Comparison of ENCODE assay signal across 25 mouse cellular contexts in the genomic region with DNA sequence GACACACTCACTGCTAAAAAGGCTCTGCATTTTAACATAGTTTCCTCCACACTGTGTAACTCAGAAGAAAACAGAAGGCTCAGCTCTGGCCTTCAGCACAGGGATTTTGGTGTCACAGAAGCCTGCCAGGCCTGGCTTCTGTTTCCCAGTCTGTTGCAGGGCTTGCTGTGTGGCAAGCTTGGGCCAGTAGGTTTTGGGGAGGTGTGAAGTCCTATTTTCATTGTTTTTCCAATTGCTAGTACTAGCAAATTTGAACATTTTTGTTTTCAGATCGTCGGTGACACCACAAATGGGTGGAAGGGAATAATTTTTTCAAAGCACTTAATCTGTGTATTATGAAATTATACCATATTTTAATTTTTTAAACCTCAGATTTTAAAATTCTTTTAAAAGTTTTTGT. TPM values are rescaled to one million over a fixed set of nuclear protein-coding genes. Genes with fewer than 3 reads are reported as not detected.
A peak's percentile ranks its signal among the peaks of the same experiment; 100 is the strongest.
DNase-seq lines count a peak whose midpoint lies in the region; ATAC-seq lines count a peak whose summit lies in the region.
"Had no signal": no experiment of that assay in that cellular context is flagged by ENCODE, and none has a peak within 500 bp of the region (broad histone marks: within the 10 kb centered on the region; RNA-seq: fewer than 3 reads in every experiment).

No protein-coding gene starts in this region.

- DNase-seq in layer of hippocampus, adult 11-12 months (ENCODE audit: low spot score), result peak; percentile 28
- no peak for DNase-seq in layer of hippocampus, adult 9-10 months (ENCODE audit: low spot score)
- peak; percentile 24 for DNase-seq in brain, adult 2 months (ENCODE audit: low read depth, low spot score)
- peak; percentile 49 for DNase-seq in layer of hippocampus, adult 9-11 months
- DNase-seq: adrenal gland, adult 2 months; adrenal gland, postnatal 10 days; adrenal gland, postnatal 25 days; B cell, adult 2 months; cerebellum, adult 11-12 months; cerebellum, adult 2 months; cerebellum, adult 9-10 months; cerebellum, postnatal 10 days; cerebellum, postnatal 25 days had no signal

- ATAC-seq in activated CD4-positive, CD25-positive, alpha-beta regulatory T cell, adult 4 months, result no peak
- ATAC-seq: CD4-positive, CD25-positive, alpha-beta regulatory T cell, adult 4 months; forebrain, embryonic 14.5 days; forebrain, embryonic 16.5 days; Patski had no signal

RNA-seq across cellular contexts. Expression of gene Gins3, which starts 13.2 kb away (rescaled TPM):
- 10 to 100 TPM in 1 of 2 experiments, 1 to 10 TPM in 1; 7.0 to 10.1 TPM for polyA plus RNA-seq in activated CD4-positive, CD25-positive, alpha-beta regulatory T cell, adult 4 months (2017; shearing (Covaris generic))

RNA-seq across cellular contexts. Expression of gene Prss54, which starts 43.9 kb away (rescaled TPM):
- not detected for polyA plus RNA-seq in activated CD4-positive, CD25-positive, alpha-beta regulatory T cell, adult 4 months (2017; shearing (Covaris generic))
- polyA plus RNA-seq: adrenal gland, adult 2 months; CD4-positive, CD25-positive, alpha-beta regulatory T cell, adult 4 months; cerebellum, adult 2 months; embryonic facial prominence, embryonic 10.5 days; embryonic facial prominence, embryonic 12.5 days; embryonic facial prominence, embryonic 14.5 days; erythroblast, embryonic 14.5 days; forebrain, embryonic 10.5 days; forebrain, embryonic 12.5 days; forebrain, embryonic 14.5 days; forebrain, embryonic 16.5 days; G1E; Patski had no signal

RNA-seq across cellular contexts. Expression of gene Ndrg4, which starts 56.7 kb away (rescaled TPM):
- polyA plus RNA-seq in activated CD4-positive, CD25-positive, alpha-beta regulatory T cell, adult 4 months (2017; shearing (Covaris generic)), result under 1 TPM in 1 of 2 experiments, not detected in 1; 0.97 TPM
- polyA plus RNA-seq: G1E had no signal
